Mouse (Mus musculus) C2C12 (cell line): ENCODE results near the gene Hnrnpa0.

ENCODE experiments used
- CTCF ChIP-seq: IDR thresholded peaks from one replicate; pipeline ENCODE4 v1.5.1; 2011; ENCODE audit not compliant: control insufficient read depth, insufficient read depth, insufficient read length
- FOSL1 ChIP-seq: IDR thresholded peaks from one replicate; pipeline ENCODE4 v1.8.0; 2011; ENCODE audit warnings: mild to moderate bottlenecking, low read length; ENCODE audit not compliant: poor library complexity, insufficient read depth, severe bottlenecking
- MAX ChIP-seq: IDR thresholded peaks from one replicate; pipeline ENCODE4 v1.6.1; 2011; ENCODE audit warnings: mild to moderate bottlenecking, control low read depth
- USF1 ChIP-seq: IDR thresholded peaks from one replicate; pipeline ENCODE4 v1.6.1; 2011; ENCODE audit warnings: low read depth, mild to moderate bottlenecking, control low read depth, moderate library complexity

GRCm38 (mm10) chr13:58150442-58150841 is 22.1 kb upstream of the Hnrnpa0 start:
- TF ChIP-seq USF1 (no peak), CTCF (no peak), MAX (no peak), FOSL1 (no peak)
